Mouse (Mus musculus) kidney, adult 2 months (tissue): ENCODE results near the gene Ctsll3.

Source experiments
- CTCF ChIP-seq: fragments of 200-500 bp; conservative IDR thresholded peaks from 2 replicates; pipeline ENCODE4 v1.5.1; 2011; ENCODE audit warnings: low read depth, mild to moderate bottlenecking, control low read depth, low read length, moderate library complexity, mixed read lengths; ENCODE audit not compliant: insufficient read depth, insufficient read length
- POLR2A ChIP-seq: fragments of 200-500 bp; IDR thresholded peaks from one replicate; pipeline ENCODE4 v1.6.1; 2011; ENCODE audit warnings: low read depth, low read length, control low read depth

- TF ChIP-seq CTCF (no peak), POLR2A (no peak)
Observed at GRCm38 (mm10) chr13:60789466-60789865, 13.2 kb downstream of the Ctsll3 start.
